Mouse (Mus musculus) kidney, postnatal 25 days (tissue): Measurements from ENCODE around the gene Wfdc17.

Experiments
- DNase-seq, 2 experiments: peaks; one replicate each; pipeline ENCODE4 v3.0.0; 2021; ENCODE audit warnings: mixed read lengths in 2 of 2

Wfdc17 gene

GRCm38 (mm10) chr11:83741841-83742240 is 38.0 kb downstream of the Wfdc17 start:
- DNase-seq, result no peak

- peak in 1 of 2 experiments; percentile 36 for DNase-seq
Measured at GRCm38 (mm10) chr11:83742731-83743355, 39.1 kb downstream of the Wfdc17 start.

- DNase-seq, result no peak
Measured at GRCm38 (mm10) chr11:83743525-83743924, 39.7 kb downstream of the Wfdc17 start.

- no peak for DNase-seq
Measured at GRCm38 (mm10) chr11:83746152-83746551, 42.4 kb downstream of the Wfdc17 start.

GRCm38 (mm10) chr11:83746681-83747080 is 42.9 kb downstream of the Wfdc17 start, which contains the start of gene Wfdc21:
Wfdc21 (plus strand) TSS chr11:83746940.
- DNase-seq, result no peak

GRCm38 (mm10) chr11:83747376-83748265 is 43.8 kb downstream of the Wfdc17 start:
- DNase-seq, result no peak

GRCm38 (mm10) chr11:83753581-83754181 is 49.9 kb downstream of the Wfdc17 start, which contains the start of gene Heatr6:
Heatr6 (plus strand) TSS chr11:83753696.
- peak; percentile 93 to 95 for DNase-seq

GRCm38 (mm10) chr11:83754227-83754626 is 50.4 kb downstream of the Wfdc17 start:
- no peak for DNase-seq
